Mouse (Mus musculus) left cerebral cortex, postnatal 36 days (tissue): ENCODE results near the gene Slco2a1. TPM values are rescaled to one million over a fixed set of nuclear protein-coding genes. Genes with fewer than 3 reads are reported as not detected.

Source experiments
- total RNA-seq, 2 experiments: library from RNA; stranded (reverse); gene quantifications; 2 replicates each; pipeline ENCODE4 v1.2.3; 2021

The Slco2a1 gene
- total RNA-seq, 2 experiments from 2014 or later, result 0.63 to 0.76 TPM

Other genes with a start within 250 kb of the Slco2a1 start
- 10 to 100 TPM; 31.6 to 38.0 TPM for gene Ryk, start 153.8 kb upstream of the Slco2a1 start, total RNA-seq
- 100 to 1,000 TPM; 607 to 644 TPM for gene Rab6b, start 123.1 kb downstream of the Slco2a1 start, total RNA-seq
- gene Srprb, start 213.4 kb downstream of the Slco2a1 start, total RNA-seq, result 10 to 100 TPM; 18.5 to 19.3 TPM
- gene Gm20425, start 241.6 kb downstream of the Slco2a1 start, total RNA-seq, result 1 to 10 TPM; 9.2 to 9.7 TPM
- gene Trf, start 241.7 kb downstream of the Slco2a1 start, total RNA-seq, result 100 to 1,000 TPM; 136 to 214 TPM